Mouse (Mus musculus) CH12.LX (cell line): ENCODE results near the gene Neurl1b.

Experiments
- BHLHE40 ChIP-seq: IDR thresholded peaks from 2 replicates; pipeline ENCODE4 v1.6.1; 2011; ENCODE audit warnings: mild to moderate bottlenecking, low read depth, low read length, improper control_type of control experiment
- CTCF ChIP-seq, 2 experiments: IDR thresholded peaks in 1 of 2; conservative IDR thresholded peaks in 1 of 2; 2 replicates each; pipeline ENCODE4 v1.5.1; 2011 to 2012; ENCODE audit warnings: low read depth in 2 of 2, low read length in 2 of 2, improper control_type of control experiment in 1 of 2, inconsistent platforms in 1 of 2, mild to moderate bottlenecking in 1 of 2, moderate library complexity in 1 of 2
- HCFC1 ChIP-seq: IDR thresholded peaks from 2 replicates; pipeline ENCODE4 v1.6.1; 2012; ENCODE audit warnings: low read depth, mild to moderate bottlenecking, inconsistent platforms, low read length, improper control_type of control experiment
- JUND ChIP-seq: conservative IDR thresholded peaks from 2 replicates; pipeline ENCODE4 v1.6.1; 2011; ENCODE audit warnings: low read depth, low read length, improper control_type of control experiment
- MAFK ChIP-seq: IDR thresholded peaks from 2 replicates; pipeline ENCODE4 v1.6.1; 2011; ENCODE audit warnings: low read length, improper control_type of control experiment; ENCODE audit not compliant: insufficient replicate concordance
- MAX ChIP-seq: IDR thresholded peaks from 2 replicates; pipeline ENCODE4 v1.6.1; 2011; ENCODE audit warnings: low read length, improper control_type of control experiment
- MYC ChIP-seq: IDR thresholded peaks from 2 replicates; pipeline ENCODE4 v1.6.1; 2011; ENCODE audit warnings: low read depth, mild to moderate bottlenecking, improper control_type of control experiment, low read length
- NRF1 ChIP-seq: IDR thresholded peaks from 2 replicates; pipeline ENCODE4 v1.6.1; 2014; ENCODE audit warnings: low read depth, mild to moderate bottlenecking, inconsistent platforms, low read length, improper control_type of control experiment, moderate library complexity
- POLR2A ChIP-seq: IDR thresholded peaks from 2 replicates; pipeline ENCODE4 v1.6.1; 2011; ENCODE audit warnings: low read depth, mild to moderate bottlenecking, improper control_type of control experiment, low read length
- RCOR1 ChIP-seq: conservative IDR thresholded peaks from 2 replicates; pipeline ENCODE4 v1.6.1; 2012; ENCODE audit warnings: low read depth, mild to moderate bottlenecking, inconsistent platforms, low read length, improper control_type of control experiment
- TBP ChIP-seq: conservative IDR thresholded peaks from 2 replicates; pipeline ENCODE4 v1.6.1; 2011; ENCODE audit warnings: low read depth, low read length, improper control_type of control experiment
- TCF12 ChIP-seq: IDR thresholded peaks from 2 replicates; pipeline ENCODE4 v1.6.1; 2014; ENCODE audit warnings: low read depth, mild to moderate bottlenecking, inconsistent platforms, low read length, improper control_type of control experiment
- USF1 ChIP-seq: IDR thresholded peaks from 2 replicates; pipeline ENCODE4 v1.6.1; 2014; ENCODE audit warnings: low read depth, mild to moderate bottlenecking, inconsistent platforms, low read length, improper control_type of control experiment

DNA sequence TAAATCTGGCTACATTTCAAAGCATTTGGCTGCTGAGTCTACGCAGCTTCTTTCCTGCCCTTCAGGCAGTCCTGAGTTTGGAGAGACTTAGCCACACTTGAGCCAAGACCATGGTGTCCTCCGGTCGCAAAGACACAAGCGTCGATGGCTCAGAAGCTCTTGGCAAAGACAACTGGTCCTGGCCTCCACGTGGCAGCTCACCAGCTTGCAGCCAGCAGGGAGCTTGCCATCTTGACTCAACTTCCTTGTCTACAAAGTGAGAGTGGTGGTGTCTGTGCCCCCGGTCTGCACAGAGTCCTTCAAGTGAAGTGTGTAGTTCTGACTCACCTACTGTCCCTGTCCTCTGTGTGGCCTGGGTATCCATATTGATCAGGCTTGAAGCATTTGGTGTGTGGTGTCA is 22.3 kb upstream of the Neurl1b start:
- no peak for TF ChIP-seq POLR2A
- no peak for TF ChIP-seq USF1
- TF ChIP-seq CTCF (conservative IDR thresholded peaks at IDR 0.05 in 1 of 2, IDR thresholded peaks at IDR 0.05 in 1 of 2; ENCODE audit: low read depth in 2 of 2, low read length in 2 of 2) = no peak
- no peak for TF ChIP-seq JUND
- no peak for TF ChIP-seq NRF1
- TF ChIP-seq TBP = no peak
- TF ChIP-seq RCOR1 = no peak
- TF ChIP-seq BHLHE40 = no peak
- no peak for TF ChIP-seq MYC
- TF ChIP-seq MAX = no peak
- no peak for TF ChIP-seq MAFK
- no peak for TF ChIP-seq HCFC1
- TF ChIP-seq TCF12 = no peak
